20 mouse cellular contexts compared by ENCODE assay signal in genomic region chr2:109951050-109951449, GRCm38 (mm10). TPM values are rescaled to one million over a fixed set of nuclear protein-coding genes. Genes with fewer than 3 reads are reported as not detected.
DNase-seq lines count a peak whose midpoint lies in the region; ATAC-seq and TF ChIP-seq lines count a peak whose summit lies in the region.
"Had no signal": no experiment of that assay in that cellular context is flagged by ENCODE, and none has a peak within 500 bp of the region (broad histone marks: within the 10 kb centered on the region; RNA-seq: fewer than 3 reads in every experiment).

No protein-coding gene starts in this region.

- no peaks in the 10 kb centered on the region for H3K9me3 ChIP-seq in heart, embryonic 13.5 days
- no peaks in the 10 kb centered on the region for H3K9me3 ChIP-seq in heart, embryonic 11.5 days (replicated peaks; ENCODE audit: control insufficient read depth, low read length)
- H3K9me3 ChIP-seq in liver, postnatal 0 days (ENCODE audit: low read length) = no peaks in the 10 kb centered on the region
- H3K9me3 ChIP-seq: embryonic facial prominence, embryonic 13.5 days; kidney, embryonic 15.5 days; midbrain, embryonic 10.5 days; neural tube, embryonic 12.5 days had no signal

- H3K36me3 ChIP-seq in heart, embryonic 13.5 days = no peaks in the 10 kb centered on the region
- H3K36me3 ChIP-seq in heart, embryonic 11.5 days (ENCODE audit: control insufficient read depth, insufficient read depth, low read length) = no peaks in the 10 kb centered on the region
- no peaks in the 10 kb centered on the region for H3K36me3 ChIP-seq in liver, postnatal 0 days (replicated peaks; ENCODE audit: insufficient read depth, low read length)
- H3K36me3 ChIP-seq: embryonic facial prominence, embryonic 13.5 days; kidney, embryonic 15.5 days; midbrain, embryonic 10.5 days; neural tube, embryonic 12.5 days had no signal

- DNase-seq in liver = peak; percentile 21
- no peak for DNase-seq in liver, postnatal 0 days
- DNase-seq in urinary bladder, adult 18-20 months (ENCODE audit: low spot score in 2 of 2) = no peak
- no peak for DNase-seq in cerebellum, adult 11-12 months
- DNase-seq: cerebellum, adult 9-11 months; gastrocnemius, postnatal 25 days; left cerebral cortex, postnatal 4 days; lung, adult 2 months; lung, postnatal 36 days; spleen, adult 18-20 months; thymus, postnatal 14 days had no signal

- no peak for ATAC-seq in heart, embryonic 13.5 days (ENCODE audit: extremely low read depth, insufficient number of reproducible peaks, low FRiP score, low TSS enrichment)
- ATAC-seq in heart, embryonic 11.5 days (replicated peaks; ENCODE audit: insufficient number of reproducible peaks, low FRiP score, low TSS enrichment) = no peak
- ATAC-seq in liver, postnatal 0 days = peak; percentile 88
- ATAC-seq: activated CD4-positive, CD25-positive, alpha-beta regulatory T cell, adult 4 months; inflammation-experienced regulatory T-cells, adult 6 months had no signal

- H3K9ac ChIP-seq in heart, embryonic 13.5 days = no peak overlapping the region
- H3K9ac ChIP-seq in heart, embryonic 11.5 days (ENCODE audit: low read depth, low read length) = no peak overlapping the region
- no peak overlapping the region for H3K9ac ChIP-seq in liver, postnatal 0 days (replicated peaks)
- H3K9ac ChIP-seq: embryonic facial prominence, embryonic 13.5 days; kidney, embryonic 15.5 days; neural tube, embryonic 12.5 days had no signal

- H3K27ac ChIP-seq in heart, embryonic 13.5 days (replicated peaks) = peak overlapping the region; percentile 45
- no peak overlapping the region for H3K27ac ChIP-seq in heart, embryonic 11.5 days (ENCODE audit: low read depth, low read length)
- 0 out of 2 replicates have a peak overlapping the region, but pooled peaks have one; percentile 35 for H3K27ac ChIP-seq in brown adipose tissue, adult 24 weeks (replicated peaks; ENCODE audit: low read depth, low read length)
- H3K27ac ChIP-seq in liver, postnatal 0 days (ENCODE audit: low read depth) = peak overlapping the region; percentile 48; the same call in 1 of the 2 replicates
- H3K27ac ChIP-seq: embryonic facial prominence, embryonic 13.5 days; kidney, embryonic 15.5 days; midbrain, embryonic 10.5 days; neural tube, embryonic 12.5 days had no signal

- no peak for TF ChIP-seq CTCF in liver, postnatal 0 days (IDR thresholded peaks at IDR 0.05; ENCODE audit: low read depth)

- H3K4me2 ChIP-seq in heart, embryonic 13.5 days = no peak overlapping the region
- no peak overlapping the region for H3K4me2 ChIP-seq in heart, embryonic 11.5 days
- H3K4me2 ChIP-seq in liver, postnatal 0 days (ENCODE audit: low read depth, low read length) = no peak overlapping the region
- H3K4me2 ChIP-seq: embryonic facial prominence, embryonic 13.5 days; kidney, embryonic 15.5 days; neural tube, embryonic 12.5 days had no signal

- peaks cover 79% of the 10 kb centered on the region for H3K4me1 ChIP-seq in heart, embryonic 13.5 days
- peaks cover 34% of the 10 kb centered on the region for H3K4me1 ChIP-seq in heart, embryonic 11.5 days (ENCODE audit: control insufficient read depth, insufficient read depth, low read length)
- peaks cover 13% of the 10 kb centered on the region for H3K4me1 ChIP-seq in brown adipose tissue, adult 24 weeks (ENCODE audit: control insufficient read depth, insufficient read depth, insufficient read length, low read length)
- H3K4me1 ChIP-seq in liver, postnatal 0 days (ENCODE audit: insufficient read depth) = peaks cover 17% of the 10 kb centered on the region

- WGBS in heart, embryonic 13.5 days = 48% methylated on average over 4 of the region's 4 CpGs
- WGBS in heart, embryonic 11.5 days (ENCODE audit: insufficient replicate concordance) = 47% methylated on average over 4 of the region's 4 CpGs
- 54% methylated on average over 4 of the region's 4 CpGs for WGBS in liver, postnatal 0 days (ENCODE audit: insufficient replicate concordance)

- no peak for TF ChIP-seq EP300 in liver, postnatal 0 days (IDR thresholded peaks at IDR 0.05; ENCODE audit: low read depth)

- H3K27me3 ChIP-seq in heart, embryonic 13.5 days (replicated peaks) = no peaks in the 10 kb centered on the region
- H3K27me3 ChIP-seq in heart, embryonic 11.5 days (ENCODE audit: control insufficient read depth, insufficient read depth, low read length) = no peaks in the 10 kb centered on the region
- H3K27me3 ChIP-seq in liver, postnatal 0 days (ENCODE audit: insufficient read depth, low read length) = no peaks in the 10 kb centered on the region
- H3K27me3 ChIP-seq: embryonic facial prominence, embryonic 13.5 days; kidney, embryonic 15.5 days; neural tube, embryonic 12.5 days had no signal

- H3K4me3 ChIP-seq in heart, embryonic 13.5 days = no peak overlapping the region
- no peak overlapping the region for H3K4me3 ChIP-seq in heart, embryonic 11.5 days (ENCODE audit: low read depth, low read length)
- no peak overlapping the region for H3K4me3 ChIP-seq in brown adipose tissue, adult 24 weeks (ENCODE audit: insufficient read depth, low read depth, low read length)
- no peak overlapping the region for H3K4me3 ChIP-seq in liver, postnatal 0 days (ENCODE audit: low read depth, low read length)
- H3K4me3 ChIP-seq: embryonic facial prominence, embryonic 13.5 days; kidney, embryonic 15.5 days; midbrain, embryonic 10.5 days; neural tube, embryonic 12.5 days had no signal

RNA-seq across cellular contexts. Expression of gene Lgr4, which starts 33.6 kb away (rescaled TPM):
- 9.9 and 10.8 TPM in 2 replicates for polyA plus RNA-seq in heart, embryonic 13.5 days (2015; fragmentation: Nextera tagmentation; extraction: Ambion mirVana)
- polyA plus RNA-seq in heart, embryonic 11.5 days (2014; fragmentation: Nextera tagmentation; extraction: Ambion mirVana) = 12.9 and 14.0 TPM in 2 replicates
- 8.6 and 9.6 TPM in 2 replicates for polyA plus RNA-seq in brown adipose tissue, adult 24 weeks (2012; ENCODE audit: insufficient read depth, insufficient read length, missing spikeins)
- polyA plus RNA-seq in liver, postnatal 0 days (2015; fragmentation: Nextera tagmentation; extraction: Ambion mirVana) = 3.9 and 4.2 TPM in 2 replicates
